Mouse (Mus musculus) forebrain, embryonic 11.5 days (tissue): ENCODE measurements at regions not wholly inside any gene's neighbourhood (a gene's known extent, or its start where the extent isn't known, plus 50 kb on each side); places are given as distances from the start of the nearest gene placed in this dataset.
A peak's percentile ranks its signal among the peaks of the same experiment; 100 is the strongest.

Experiments
- ATAC-seq: fragments of 200-750 bp; cut with Nextera tagmentation; replicated peaks from 2 replicates; pipeline ENCODE4 v1.8.0; 2017; ENCODE audit warnings: moderate TSS enrichment; ENCODE audit not compliant: low FRiP score
- DNase-seq: peaks from one replicate; pipeline ENCODE4 v3.0.0-alpha.2; 2017; ENCODE audit warnings: low spot score
- H3K27ac ChIP-seq: fragments of 300-500 bp; sonication (generic); 2 replicates; pipeline ENCODE4 v1.5.1; 2014; ENCODE audit warnings: low read depth, low read length
- H3K27me3 ChIP-seq: fragments of 300-500 bp; sonication (generic); 2 replicates; pipeline ENCODE4 v1.6.1; 2014; ENCODE audit warnings: mild to moderate bottlenecking, low read length, mixed read lengths; ENCODE audit not compliant: control insufficient read depth, insufficient read depth
- H3K36me3 ChIP-seq: fragments of 300-500 bp; sonication (generic); 2 replicates; pipeline ENCODE4 v1.6.1; 2014; ENCODE audit warnings: mild to moderate bottlenecking, low read length, moderate library complexity, mixed read lengths; ENCODE audit not compliant: control insufficient read depth, insufficient read depth
- H3K4me1 ChIP-seq: fragments of 300-500 bp; sonication (generic); replicated peaks from 2 replicates; pipeline ENCODE4 v1.6.1; 2014; ENCODE audit warnings: low read length, mixed read lengths; ENCODE audit not compliant: control insufficient read depth, insufficient read depth
- H3K4me2 ChIP-seq: fragments of 300-500 bp; sonication (generic); 2 replicates; pipeline ENCODE4 v1.6.1; 2014; ENCODE audit warnings: low read depth, mild to moderate bottlenecking, low read length, moderate library complexity, mixed read lengths; ENCODE audit not compliant: severe bottlenecking
- H3K4me3 ChIP-seq: fragments of 300-500 bp; sonication (generic); 2 replicates; pipeline ENCODE4 v1.5.1; 2014; ENCODE audit warnings: low read depth, low read length
- H3K9ac ChIP-seq: fragments of 300-500 bp; sonication (generic); 2 replicates; pipeline ENCODE4 v1.6.1; 2014; ENCODE audit warnings: low read length
- H3K9me3 ChIP-seq: fragments of 300-500 bp; sonication (generic); 2 replicates; pipeline ENCODE4 v1.6.1; 2016; ENCODE audit warnings: low read length, mixed read lengths; ENCODE audit not compliant: control insufficient read depth
- WGBS: fragments of 180-500 bp; shearing (Covaris S2); extraction: QIAGEN DNeasy Blood & Tissue Kit; methylation state at CpG from one replicate; pipeline ENCODE4 v1.1.7; 2014; 5-methylcytosine and 5-hydroxymethylcytosine counted together

- H3K27me3 ChIP-seq = no peaks in the 10 kb centered on the region
- DNase-seq = no peak
- no peak overlapping the region for H3K4me2 ChIP-seq
- H3K9me3 ChIP-seq = no peaks in the 10 kb centered on the region
- H3K4me3 ChIP-seq = no peak overlapping the region
- no peak for ATAC-seq
- 62% methylated on average over 7 of the region's 7 CpGs for WGBS
- no peaks in the 10 kb centered on the region for H3K36me3 ChIP-seq
- H3K27ac ChIP-seq = no peak overlapping the region
- 0 out of 2 replicates have a peak, but pooled peaks cover 3% of the 10 kb centered on the region for H3K4me1 ChIP-seq
- H3K9ac ChIP-seq = no peak overlapping the region
These were observed 156.2 kb downstream of the Dmrta2 start for GRCm38 (mm10) chr4:110134036-110134435.

- Histone ChIP-seq H3K4me1 (no peaks in the 10 kb centered on the region), H3K27me3 (no peaks in the 10 kb centered on the region), H3K36me3 (no peaks in the 10 kb centered on the region), H3K4me2 (no peak overlapping the region), H3K27ac (no peak overlapping the region), H3K4me3 (no peak overlapping the region), H3K9ac (no peak overlapping the region), H3K9me3 (no peaks in the 10 kb centered on the region)
- ATAC-seq = no peak
- no peak for DNase-seq
- WGBS = 78% methylated on average over 1 of the region's 1 CpGs
These were observed 167.4 kb downstream of the Dmrta2 start for GRCm38 (mm10) chr4:110145229-110145628.

GRCm38 (mm10) chr4:110152103-110152946 is 174.5 kb downstream of the Dmrta2 start:
- peak; percentile 94 for ATAC-seq
- Histone ChIP-seq H3K4me2 (peak overlapping the region; percentile 12; the same call in 1 of the 2 replicates), H3K4me1 (peaks cover 9% of the 10 kb centered on the region; the same call in 1 of the 2 replicates), H3K4me3 (no peak overlapping the region), H3K9me3 (no peaks in the 10 kb centered on the region), H3K36me3 (no peaks in the 10 kb centered on the region), H3K9ac (no peak overlapping the region; the same call in 1 of the 2 replicates), H3K27me3 (no peaks in the 10 kb centered on the region), H3K27ac (peak overlapping the region; percentile 42)
- peak; percentile 88 for DNase-seq
- 13% methylated on average over 15 of the region's 15 CpGs for WGBS
